Mouse (Mus musculus): ENCODE results near the gene Dcpp1.

DNA sequence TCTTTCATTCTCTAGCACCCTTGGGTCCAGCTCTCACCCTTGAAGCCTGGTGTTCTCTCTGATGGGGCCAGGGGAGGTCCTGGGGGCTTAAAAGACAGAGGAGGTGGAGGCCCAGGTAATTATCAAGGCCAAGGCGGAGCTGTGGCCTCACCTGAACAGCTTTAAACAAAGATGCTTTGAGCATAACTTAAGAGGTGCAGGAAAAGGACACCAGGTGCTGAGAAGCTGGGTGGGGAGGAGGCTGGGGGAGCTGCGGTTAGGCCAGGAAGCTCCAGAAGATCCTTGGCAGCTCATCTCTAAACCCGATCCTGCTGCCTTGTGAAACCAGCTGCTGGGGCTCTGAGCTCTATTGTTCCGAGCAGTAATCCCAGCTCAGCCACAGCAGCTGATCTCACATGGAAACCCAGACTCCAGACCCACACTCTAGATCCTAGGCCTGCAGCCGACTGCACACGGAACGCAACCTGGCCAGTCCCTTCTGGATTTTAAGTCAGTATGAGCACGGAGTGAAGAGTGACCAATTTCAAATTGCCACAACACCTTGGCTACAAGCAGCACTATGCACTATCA is 44.6 kb upstream of the Dcpp1 start, which contains the start of gene Prss33:
- TF ChIP-seq POLR2A (IDR thresholded peaks at IDR 0.05; ENCODE audit: borderline replicate concordance, control insufficient read depth, low read depth, low read length) (no peak), CTCF (IDR thresholded peaks at IDR 0.05; ENCODE audit: control insufficient read depth, insufficient read depth, low read length) (no peak)
